Mouse (Mus musculus) lung, adult 2 months (tissue): Measurements from ENCODE around the gene Pcif1. TPM values are rescaled to one million over a fixed set of nuclear protein-coding genes. Genes with fewer than 3 reads are reported as not detected.
A peak's percentile ranks its signal among the peaks of the same experiment; 100 is the strongest.
"Not testable (repeated sequence)": the region's sequence is repeated elsewhere in the genome, so short reads cannot be mapped to it uniquely, and the experiment has no call there.

Source experiments
- DNase-seq: peaks from one replicate; pipeline ENCODE4 v3.0.0; 2022
- H3K4me1 ChIP-seq: fragments of 200-500 bp; 2 replicates; pipeline ENCODE4 v1.6.1; 2011; ENCODE audit warnings: low read length; ENCODE audit not compliant: control insufficient read depth, insufficient read depth
- H3K4me3 ChIP-seq: fragments of 200-500 bp; replicated peaks from 2 replicates; pipeline ENCODE3; 2011; ENCODE audit warnings: low read depth, mild to moderate bottlenecking, control low read depth, low read length; ENCODE audit errors: extremely low read depth
- CTCF ChIP-seq: fragments of 200-500 bp; IDR thresholded peaks from 2 replicates; pipeline ENCODE4 v1.5.1; 2011; ENCODE audit warnings: mild to moderate bottlenecking, low read length, control low read depth; ENCODE audit not compliant: insufficient read depth
- POLR2A ChIP-seq: fragments of 200-500 bp; IDR thresholded peaks from 2 replicates; pipeline ENCODE4 v1.6.1; 2011; ENCODE audit warnings: low read depth, mild to moderate bottlenecking, control low read depth, low read length, borderline replicate concordance; ENCODE audit errors: extremely low read depth
- WGBS: fragments of 180-500 bp; shearing (Covaris S2); methylation state at CpG from one replicate; pipeline ENCODE4 v1.1.7; 2018; 5-methylcytosine and 5-hydroxymethylcytosine counted together
- polyA plus RNA-seq: library from polyadenylated mRNA; depleted of rRNA; stranded (reverse); fragments of >200 nt; gene quantifications from 2 replicates; pipeline ENCODE4 v1.2.3, GENCODE M21; 2012

The Pcif1 gene
- polyA plus RNA-seq, 1 experiment, result 44.3 TPM

- DNase-seq, result peak; percentile 46
- Histone ChIP-seq H3K4me3 (peak overlapping the region; percentile 89), H3K4me1 (peaks cover 17% of the 10 kb centered on the region)
- WGBS, result 2% methylated on average over 42 of the region's 42 CpGs
- TF ChIP-seq POLR2A (no peak), CTCF (no peak)
These were observed 22.6 kb upstream of the Pcif1 start for GRCm38 (mm10) chr2:164856309-164857100.

DNA sequence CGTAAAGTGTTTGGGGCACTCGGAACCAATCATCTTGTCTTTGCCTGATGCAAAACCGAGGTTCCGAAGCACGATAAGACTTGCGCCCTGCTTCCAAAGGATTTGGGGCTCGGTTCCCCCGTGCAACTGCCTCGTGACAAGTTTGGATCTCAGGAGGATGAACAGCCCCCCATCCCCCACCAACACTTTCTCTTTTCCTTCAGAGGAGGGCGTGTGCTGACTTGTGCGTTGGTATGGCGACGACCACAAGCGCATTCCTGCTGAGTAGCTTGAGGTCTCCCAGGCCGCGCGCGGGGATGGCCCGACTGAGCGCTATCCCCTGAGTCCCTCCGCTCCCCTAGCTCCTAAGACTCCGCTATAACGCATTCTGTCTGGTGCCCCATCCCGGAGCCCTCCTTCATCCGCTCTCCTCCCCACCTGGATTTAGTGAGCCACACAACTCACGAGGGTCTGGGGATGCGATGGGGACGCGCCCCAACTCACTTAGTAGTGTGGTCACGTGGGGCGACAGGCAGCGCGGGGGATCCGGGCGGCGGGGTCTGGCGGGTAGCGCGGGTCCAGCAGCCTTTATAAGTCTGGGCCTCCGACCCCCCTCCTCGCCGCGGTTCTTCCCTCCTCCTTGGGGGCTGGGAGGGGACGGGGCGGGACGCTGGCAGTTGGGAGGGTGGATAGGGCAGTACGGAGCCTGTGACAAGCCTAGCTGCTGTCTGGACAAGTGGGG lies 21.8 kb upstream of the Pcif1 start, which contains the start of gene Pltp:
Gene Pltp, minus strand, starts transcription at position 611 of the 721 bp plus-strand sequence.
- TF ChIP-seq CTCF (no peak), POLR2A (peak; percentile 70; the same call in 1 of the 2 replicates)
- DNase-seq, result peak; percentile 67
- under 1% methylated on average over 43 of the region's 47 CpGs for WGBS

DNA sequence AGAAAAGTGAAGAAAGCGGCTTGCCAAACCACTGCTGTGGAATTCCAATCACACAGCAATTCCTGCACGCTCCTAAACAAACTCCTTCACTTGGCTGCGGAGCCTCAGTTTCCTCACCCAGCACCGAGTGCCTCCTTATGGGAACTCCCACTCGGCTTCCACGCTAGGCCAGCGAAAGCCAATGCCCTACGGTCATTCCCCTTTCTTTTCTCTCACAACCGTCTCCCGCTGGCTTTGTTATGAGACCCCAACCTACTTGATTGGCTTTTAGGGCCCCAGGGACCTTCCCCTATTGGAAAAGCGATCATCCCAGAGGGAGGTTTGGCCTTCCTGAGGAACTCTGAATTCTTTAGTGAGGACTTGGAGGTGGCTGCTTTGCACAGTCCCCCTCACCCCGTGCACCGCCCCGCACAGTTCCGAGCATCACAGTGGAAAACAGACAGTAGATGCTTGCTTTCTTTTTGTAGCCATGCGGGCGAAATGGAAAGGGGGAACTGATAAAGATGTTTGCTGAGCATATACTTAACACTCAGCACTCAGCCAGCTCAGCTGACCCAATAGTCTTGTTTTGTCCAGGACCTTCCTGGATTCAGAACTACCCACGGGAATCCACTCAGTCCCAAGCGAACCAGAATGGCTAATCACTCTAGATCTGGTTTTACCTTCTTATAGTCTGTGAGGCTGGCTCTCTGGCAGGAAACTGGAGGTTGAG lies 21.1 kb upstream of the Pcif1 start:
- Histone ChIP-seq H3K4me1 (peaks cover 26% of the 10 kb centered on the region), H3K4me3 (peak overlapping the region; percentile 89)
- DNase-seq, result no peak
- 14% methylated on average over 19 of the region's 19 CpGs for WGBS
- TF ChIP-seq CTCF (no peak), POLR2A (no peak)

More for the DNA sequence above, 21.8 kb upstream of the Pcif1 start, which contains the start of gene Pltp:
- Histone ChIP-seq H3K4me1 (peaks cover 21% of the 10 kb centered on the region), H3K4me3 (peak within 1 kb of the TSS; percentile 89)

GRCm38 (mm10) chr2:164859155-164859554 lies 19.9 kb upstream of the Pcif1 start:
- Histone ChIP-seq H3K4me1 (peaks cover 25% of the 10 kb centered on the region), H3K4me3 (no peak overlapping the region)
- DNase-seq, result no peak
- WGBS, result 83% methylated on average over 2 of the region's 2 CpGs
- TF ChIP-seq POLR2A (no peak), CTCF (no peak)

GRCm38 (mm10) chr2:164859640-164860432 lies 19.3 kb upstream of the Pcif1 start:
- TF ChIP-seq POLR2A, result no peak
- TF ChIP-seq CTCF, result no peak
- Histone ChIP-seq H3K4me1 (peaks cover 22% of the 10 kb centered on the region), H3K4me3 (no peak overlapping the region)
- no peak for DNase-seq
- 80% methylated on average over 9 of the region's 9 CpGs for WGBS

DNA sequence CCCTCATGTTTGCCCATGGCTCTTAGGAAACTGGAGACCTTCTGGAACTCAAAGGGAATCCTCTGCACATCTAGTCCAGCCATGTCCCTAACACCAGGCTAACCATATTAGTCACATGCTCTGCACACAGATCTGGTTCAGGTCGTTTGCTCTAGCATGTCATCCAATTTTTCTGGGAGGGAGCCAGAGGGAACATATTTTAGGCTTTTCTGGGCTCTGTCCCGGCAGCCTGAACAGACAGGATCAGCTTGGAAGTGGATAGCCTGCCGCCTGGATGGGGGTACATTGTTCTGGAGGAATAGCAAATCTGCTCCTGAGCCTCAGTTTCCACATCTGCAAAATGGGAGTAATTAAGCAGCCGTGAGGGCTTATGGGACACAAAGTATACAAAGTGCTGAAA lies 18.0 kb upstream of the Pcif1 start:
- no peak for DNase-seq
- TF ChIP-seq POLR2A, result no peak
- no peak for TF ChIP-seq CTCF
- WGBS, result 54% methylated on average over 4 of the region's 4 CpGs
- peaks cover 20% of the 10 kb centered on the region for H3K4me1 ChIP-seq
- H3K4me3 ChIP-seq, result no peak overlapping the region

DNA sequence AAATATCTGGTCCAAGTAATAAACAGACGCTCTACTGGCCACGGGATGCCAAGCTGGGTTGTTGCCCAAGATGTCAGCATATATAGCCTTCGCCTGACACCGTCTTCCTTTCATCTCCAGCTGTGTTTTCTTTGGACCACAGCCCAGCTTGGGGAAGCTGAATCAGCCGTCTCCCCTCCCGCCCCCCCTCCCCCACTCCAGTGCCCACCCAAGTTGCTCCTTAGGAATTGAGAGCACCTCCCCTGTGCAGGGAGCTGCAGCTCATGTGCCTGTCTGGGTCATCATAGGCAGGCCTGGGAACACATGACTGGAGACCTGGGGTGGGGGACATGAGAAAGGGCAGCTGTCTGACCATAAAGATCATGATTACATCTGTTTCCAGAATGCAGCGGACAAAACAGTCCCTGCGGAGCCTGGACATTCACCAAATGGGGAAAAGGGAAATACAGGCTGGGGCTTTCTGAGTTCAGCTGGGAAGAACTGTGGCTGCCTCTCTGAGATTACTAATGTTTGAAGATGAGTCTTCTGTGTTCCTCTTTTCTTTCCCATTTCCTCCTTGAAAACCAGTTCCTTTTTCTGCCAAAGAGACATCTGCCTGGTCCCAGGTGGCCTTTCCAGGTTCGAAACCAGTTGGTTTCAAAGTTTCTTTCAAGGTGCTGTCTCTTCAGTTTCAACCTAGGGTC lies 16.8 kb upstream of the Pcif1 start:
- no peak overlapping the region for H3K4me3 ChIP-seq
- no peak for DNase-seq
- WGBS, result 19% methylated on average over 9 of the region's 9 CpGs
- H3K4me1 ChIP-seq, result peaks cover 24% of the 10 kb centered on the region
- no peak for TF ChIP-seq POLR2A
- no peak for TF ChIP-seq CTCF

GRCm38 (mm10) chr2:164863411-164863810 lies 15.7 kb upstream of the Pcif1 start:
- not testable (repeated sequence) for H3K4me3 ChIP-seq
- 95% methylated on average over 9 of the region's 9 CpGs for WGBS

More at GRCm38 (mm10) chr2:164863411-164863810, 15.7 kb upstream of the Pcif1 start:
- peaks cover 20% of the 10 kb centered on the region for H3K4me1 ChIP-seq
- not testable (repeated sequence) for DNase-seq
